Mouse (Mus musculus) erythroblast, embryonic 14.5 days (primary cell): ENCODE data around the gene Gm45785. TPM values are rescaled to one million over a fixed set of nuclear protein-coding genes. Genes with fewer than 3 reads are reported as not detected.
"Not testable (repeated sequence)": the region's sequence is repeated elsewhere in the genome, so short reads cannot be mapped to it uniquely, and the experiment has no call there.

Source experiments
- H3K27me3 ChIP-seq: 2 replicates; pipeline ENCODE4 v1.6.1; 2012; ENCODE audit warnings: inconsistent platforms; ENCODE audit not compliant: control insufficient read depth
- H3K36me3 ChIP-seq: 2 replicates; pipeline ENCODE4 v1.6.1; 2012; ENCODE audit warnings: mild to moderate bottlenecking, inconsistent platforms; ENCODE audit not compliant: control insufficient read depth
- H3K4me1 ChIP-seq: 2 replicates; pipeline ENCODE4 v1.6.1; 2012; ENCODE audit warnings: inconsistent platforms; ENCODE audit not compliant: control insufficient read depth
- H3K4me3 ChIP-seq: replicated peaks from 2 replicates; pipeline ENCODE3; 2012; ENCODE audit warnings: moderate library complexity, mild to moderate bottlenecking, inconsistent platforms
- H3K9me3 ChIP-seq: 2 replicates; pipeline ENCODE4 v1.6.1; 2012; ENCODE audit warnings: low read length, inconsistent platforms, mixed read lengths; ENCODE audit not compliant: control insufficient read depth
- GATA1 ChIP-seq: IDR thresholded peaks from 2 replicates; pipeline ENCODE4 v1.6.1; 2012; ENCODE audit warnings: low read length, inconsistent platforms, mixed read lengths
- TAL1 ChIP-seq: IDR thresholded peaks from 3 replicates; pipeline ENCODE4 v1.6.1; 2012; ENCODE audit warnings: low read length, inconsistent platforms, mixed read lengths
- polyA plus RNA-seq: library from polyadenylated mRNA; stranded (reverse); fragments of >175 nt; gene quantifications from 2 replicates; pipeline ENCODE4 v1.2.3, GENCODE M21; 2012

Gene Gm45785
- polyA plus RNA-seq: not detected in 2 replicates

DNA sequence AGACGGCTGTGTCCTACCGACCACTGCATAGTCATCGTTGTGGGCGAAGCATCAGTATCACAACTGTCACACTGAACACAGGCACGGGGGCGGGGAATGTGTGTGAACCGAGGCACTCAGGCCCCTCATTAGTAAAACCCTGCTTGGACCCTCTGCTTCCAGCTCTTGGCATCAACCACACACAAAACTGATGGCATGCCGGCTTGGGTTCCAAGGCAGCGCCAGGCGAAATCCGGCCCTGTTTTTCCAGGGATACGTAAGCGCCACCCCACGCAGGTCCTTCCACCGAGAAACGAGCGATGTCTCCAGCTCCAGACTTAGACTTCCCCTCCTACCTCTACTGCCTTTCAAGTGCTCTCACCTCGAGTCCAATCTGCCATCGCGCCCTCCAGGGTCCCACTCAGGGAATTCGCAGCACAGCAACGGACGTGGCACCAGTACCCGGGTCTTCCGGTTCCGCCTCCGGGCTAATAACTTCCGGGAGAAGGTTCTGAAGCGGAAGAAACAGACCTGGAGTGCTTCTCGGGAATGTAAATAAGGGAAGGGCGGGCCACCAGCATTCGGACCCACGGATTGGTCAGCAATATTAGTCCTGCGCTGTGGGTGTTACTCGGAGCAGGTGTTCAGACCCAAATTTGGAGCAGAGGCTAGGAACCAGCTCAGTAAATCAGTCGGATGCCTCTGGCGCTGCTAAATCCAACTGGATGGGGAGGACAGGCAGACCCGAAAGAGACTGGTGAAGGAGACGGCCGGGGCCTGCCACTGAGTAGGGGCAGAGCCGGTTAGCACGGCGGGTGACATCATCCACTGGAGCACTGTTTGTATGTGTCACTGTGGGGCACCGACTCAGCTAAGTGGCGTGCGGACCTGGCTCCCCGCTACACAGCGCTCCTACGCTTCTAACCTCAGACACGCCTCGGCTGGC is at the start of gene Gm45785:
Gm45785 (minus strand) TSS at position 472 of the 925 bp plus-strand sequence.
- H3K4me1 ChIP-seq: peaks cover 53% of the 10 kb centered on the region
- TF ChIP-seq GATA1 (no peak), TAL1 (no peak)
- peak within 1 kb of the TSS; percentile 79 for H3K4me3 ChIP-seq
- H3K36me3 ChIP-seq: peaks cover 72% of the 10 kb centered on the region
- H3K27me3 ChIP-seq: no peaks in the 10 kb centered on the region
- no peaks in the 10 kb centered on the region for H3K9me3 ChIP-seq

DNA sequence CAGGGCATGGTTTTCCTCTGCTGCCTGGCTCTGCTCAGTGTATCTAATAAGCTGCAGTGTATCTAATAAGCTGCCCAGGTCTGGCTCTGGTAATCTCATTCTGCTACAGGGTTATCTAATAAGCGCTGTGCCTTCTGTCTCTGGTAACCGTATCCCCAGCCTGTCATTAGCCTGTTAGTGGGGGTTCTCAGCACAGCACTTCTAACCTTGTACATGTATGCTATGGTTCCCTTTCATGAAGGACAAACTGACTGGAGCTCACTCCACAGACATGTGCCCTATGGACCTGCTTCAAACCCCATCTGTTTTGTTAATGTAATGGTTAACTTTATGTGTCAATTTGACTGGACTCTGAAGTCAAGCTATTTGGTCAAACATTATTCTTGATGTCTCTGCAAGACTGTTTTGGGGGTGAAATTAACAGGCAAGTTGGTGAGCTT is 49.5 kb upstream of the Gm45785 start:
- peaks cover 8% of the 10 kb centered on the region for H3K4me1 ChIP-seq
- H3K36me3 ChIP-seq: no peaks in the 10 kb centered on the region
- H3K27me3 ChIP-seq: peaks cover 3% of the 10 kb centered on the region
- H3K4me3 ChIP-seq: peak overlapping the region; percentile 43
- no peaks in the 10 kb centered on the region for H3K9me3 ChIP-seq
- TF ChIP-seq TAL1: no peak

DNA sequence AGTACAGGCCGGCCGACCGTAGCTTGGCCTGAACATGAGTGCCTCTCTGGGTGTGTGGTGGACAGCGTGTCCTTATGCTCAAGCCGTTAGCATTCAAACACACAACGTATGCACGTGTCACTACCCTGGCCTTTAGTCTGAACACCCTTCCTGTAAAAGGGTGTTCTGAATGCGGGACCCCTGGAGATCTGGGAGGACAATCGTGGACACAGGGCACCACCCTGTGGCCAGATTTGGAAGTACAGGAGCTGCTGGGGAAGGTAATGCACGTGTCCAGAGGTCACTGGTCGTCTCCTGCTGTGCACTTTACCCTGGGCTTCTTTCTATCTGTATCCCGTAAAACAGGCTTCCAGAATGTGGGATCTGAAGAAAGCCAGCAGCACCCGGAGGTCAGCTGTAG is 47.1 kb upstream of the Gm45785 start:
- no peak overlapping the region for H3K4me3 ChIP-seq
- peaks cover 17% of the 10 kb centered on the region for H3K36me3 ChIP-seq
- no peaks in the 10 kb centered on the region for H3K9me3 ChIP-seq
- TF ChIP-seq TAL1 (no peak), GATA1 (no peak)
- H3K27me3 ChIP-seq: no peaks in the 10 kb centered on the region
- H3K4me1 ChIP-seq: peaks cover 1% of the 10 kb centered on the region; the same call in 1 of the 2 replicates

DNA sequence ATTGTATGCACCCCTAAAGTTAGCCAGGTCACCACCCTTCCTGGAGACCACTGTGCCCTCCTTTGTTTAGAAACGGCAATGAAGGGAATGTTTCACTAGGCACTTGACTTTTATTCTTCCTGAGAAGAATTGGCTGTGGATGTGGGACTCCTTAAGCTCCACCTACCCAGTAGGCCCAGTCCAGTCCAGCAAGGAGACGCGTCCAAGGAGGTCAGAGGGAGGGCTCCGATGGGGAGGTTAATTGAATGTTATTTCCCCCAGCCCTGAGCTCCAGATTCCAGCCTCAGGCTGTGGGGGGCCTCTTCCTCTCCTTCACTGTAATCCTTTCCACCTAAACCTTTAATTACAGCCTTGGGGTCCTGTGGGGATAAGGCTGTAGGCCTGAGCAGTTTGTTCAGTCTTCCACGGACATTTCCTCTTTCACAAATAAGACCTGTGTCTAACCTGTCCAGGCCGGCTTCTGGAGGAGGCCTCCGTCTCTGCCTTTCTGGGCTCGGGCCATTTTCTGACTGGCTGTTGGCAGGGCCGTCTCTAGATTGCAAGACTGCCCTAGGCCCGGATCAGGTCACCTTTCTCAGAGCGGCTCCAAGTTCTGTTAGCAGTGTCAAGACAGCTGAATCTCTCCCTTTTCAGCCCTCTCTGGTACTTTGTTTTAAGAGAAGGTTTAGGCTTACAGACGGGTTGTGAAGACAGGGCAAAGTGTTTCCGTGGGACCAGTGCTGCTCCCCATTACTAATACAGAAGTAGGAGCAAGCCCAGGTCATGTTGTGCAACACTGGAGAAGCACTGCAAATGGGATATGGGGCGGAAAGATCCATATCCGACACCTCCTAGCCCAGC is 46.1 kb upstream of the Gm45785 start:
- no peak for TF ChIP-seq GATA1

DNA sequence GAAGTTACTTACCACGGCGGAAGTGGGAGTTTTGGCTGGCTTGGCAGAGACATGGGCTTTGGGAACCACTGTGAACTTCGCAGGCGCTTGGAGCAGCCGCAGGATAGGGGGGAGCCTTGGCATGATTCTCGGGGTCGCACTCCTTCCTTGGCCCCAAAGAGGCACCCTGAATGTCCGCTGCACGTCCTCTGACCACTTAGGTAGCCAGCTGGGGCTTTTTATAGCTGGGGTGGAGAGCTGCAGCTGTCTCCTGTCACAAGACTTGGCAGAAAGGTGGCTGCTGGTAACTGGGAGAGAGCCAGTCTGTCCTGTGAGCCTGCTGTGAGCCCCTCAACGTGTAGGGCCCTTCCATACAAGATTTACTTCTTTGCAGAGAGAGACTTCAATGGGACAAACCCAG is 44.1 kb upstream of the Gm45785 start, which contains the start of gene Cox8b:
Cox8b (minus strand) TSS at position 227 of the 400 bp plus-strand sequence.
- no peaks in the 10 kb centered on the region for H3K27me3 ChIP-seq
- H3K36me3 ChIP-seq: peaks cover 45% of the 10 kb centered on the region
- TF ChIP-seq TAL1 (no peak), GATA1 (no peak)
- peaks cover 1% of the 10 kb centered on the region; the same call in 1 of the 2 replicates for H3K4me1 ChIP-seq
- H3K9me3 ChIP-seq: no peaks in the 10 kb centered on the region
- no peak within 1 kb of the TSS for H3K4me3 ChIP-seq

More for the DNA sequence above, 46.1 kb upstream of the Gm45785 start:
- H3K9me3 ChIP-seq: no peaks in the 10 kb centered on the region
- H3K4me3 ChIP-seq: no peak overlapping the region
- H3K27me3 ChIP-seq: no peaks in the 10 kb centered on the region
- peaks cover 26% of the 10 kb centered on the region for H3K36me3 ChIP-seq
- peaks cover 1% of the 10 kb centered on the region; the same call in 1 of the 2 replicates for H3K4me1 ChIP-seq

DNA sequence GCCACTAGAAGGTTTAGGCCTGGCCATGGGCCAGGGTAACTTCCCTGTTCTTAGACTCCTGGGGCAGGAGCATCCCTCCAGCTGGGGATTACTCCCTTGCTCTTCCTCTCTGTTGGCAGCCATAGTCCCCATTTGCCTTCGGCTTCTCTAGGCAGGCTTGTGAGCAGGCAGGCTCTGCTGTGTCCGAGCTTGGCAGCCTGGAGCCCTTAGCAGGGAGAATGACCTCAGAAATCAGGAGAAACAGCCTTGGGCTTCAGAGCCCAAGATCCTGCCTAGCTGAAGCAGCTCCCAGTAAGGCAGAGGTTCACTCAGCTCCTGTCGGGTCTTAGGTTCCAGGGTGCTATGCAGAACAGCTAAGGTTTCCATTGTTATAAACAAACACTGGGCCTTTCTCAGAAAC is 43.0 kb upstream of the Gm45785 start:
- no peaks in the 10 kb centered on the region for H3K9me3 ChIP-seq
- H3K4me3 ChIP-seq: no peak overlapping the region
- peaks cover 54% of the 10 kb centered on the region for H3K36me3 ChIP-seq
- no peaks in the 10 kb centered on the region for H3K27me3 ChIP-seq
- peaks cover 1% of the 10 kb centered on the region; the same call in 1 of the 2 replicates for H3K4me1 ChIP-seq
- TF ChIP-seq TAL1: no peak
- TF ChIP-seq GATA1: no peak

DNA sequence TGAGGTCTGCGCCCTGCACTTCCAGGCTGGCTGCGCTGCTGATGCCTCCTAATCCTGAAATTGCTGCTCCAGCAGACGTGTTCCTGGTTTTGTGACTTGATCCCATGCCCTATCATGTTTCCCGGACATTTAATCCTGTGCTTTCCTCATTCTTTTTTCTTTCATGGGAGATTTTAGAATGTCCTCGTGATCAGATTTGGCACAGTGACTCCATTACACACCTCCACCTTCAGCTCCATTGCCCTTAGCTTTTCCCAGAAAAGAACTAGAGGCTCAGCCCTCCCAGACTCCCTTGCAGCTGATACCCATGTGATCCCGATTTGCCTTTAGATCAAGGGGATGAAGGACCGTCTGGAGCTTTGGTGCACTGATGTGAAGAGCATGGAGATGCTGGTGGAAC is 41.7 kb upstream of the Gm45785 start:
- H3K27me3 ChIP-seq: no peaks in the 10 kb centered on the region
- no peaks in the 10 kb centered on the region for H3K9me3 ChIP-seq

DNA sequence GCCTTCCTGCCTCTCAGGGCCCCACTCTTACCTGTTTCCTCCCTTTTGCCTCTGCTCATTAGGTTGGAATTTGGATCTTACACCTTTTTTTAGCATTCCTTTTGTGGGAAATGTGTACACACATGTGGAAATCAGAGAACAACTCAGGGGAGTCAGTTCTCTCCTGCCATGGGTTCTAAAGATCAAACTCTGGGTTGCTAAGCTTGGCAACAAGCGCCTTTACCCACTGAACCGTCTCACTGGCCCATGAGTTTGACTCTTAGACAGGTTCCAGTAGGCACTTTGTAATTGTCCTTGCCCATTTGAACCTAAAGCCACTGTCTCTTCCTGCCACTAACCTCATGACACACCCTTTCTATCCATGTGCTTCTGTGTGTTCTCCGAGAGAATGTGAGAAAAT is 38.5 kb upstream of the Gm45785 start:
- no peaks in the 10 kb centered on the region for H3K9me3 ChIP-seq
- no peaks in the 10 kb centered on the region for H3K27me3 ChIP-seq
- H3K4me1 ChIP-seq: no peaks in the 10 kb centered on the region
- H3K4me3 ChIP-seq: no peak overlapping the region
- H3K36me3 ChIP-seq: peaks cover 87% of the 10 kb centered on the region
- TF ChIP-seq GATA1: no peak
- no peak for TF ChIP-seq TAL1

More for the DNA sequence above, 41.7 kb upstream of the Gm45785 start:
- Histone ChIP-seq H3K4me1 (no peaks in the 10 kb centered on the region), H3K36me3 (peaks cover 67% of the 10 kb centered on the region), H3K4me3 (no peak overlapping the region)
- TF ChIP-seq GATA1: no peak
- no peak for TF ChIP-seq TAL1

DNA sequence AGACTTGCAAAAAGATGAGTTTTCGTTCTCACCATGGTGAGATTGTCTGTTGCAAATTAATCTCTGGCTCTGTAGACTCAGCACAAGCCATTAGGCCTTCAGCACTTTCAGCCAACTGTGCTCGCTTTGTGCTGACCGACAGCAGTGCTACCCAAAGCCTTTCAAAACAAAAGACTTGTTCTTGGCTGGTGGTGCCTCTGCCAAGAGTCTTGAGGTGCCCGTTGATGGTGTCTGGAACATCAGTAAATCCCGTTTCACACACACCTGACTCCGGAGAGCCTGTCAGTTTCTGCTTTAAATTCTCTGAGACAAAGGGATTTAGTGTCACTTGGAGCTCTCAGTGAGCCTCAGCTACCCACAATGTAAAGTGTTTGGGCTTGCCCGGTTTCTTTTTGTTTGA is 37.9 kb upstream of the Gm45785 start:
- peaks cover 87% of the 10 kb centered on the region for H3K36me3 ChIP-seq
- H3K27me3 ChIP-seq: no peaks in the 10 kb centered on the region
- no peaks in the 10 kb centered on the region for H3K4me1 ChIP-seq
- no peak for TF ChIP-seq TAL1
- TF ChIP-seq GATA1: no peak
- H3K9me3 ChIP-seq: no peaks in the 10 kb centered on the region
- no peak overlapping the region for H3K4me3 ChIP-seq

DNA sequence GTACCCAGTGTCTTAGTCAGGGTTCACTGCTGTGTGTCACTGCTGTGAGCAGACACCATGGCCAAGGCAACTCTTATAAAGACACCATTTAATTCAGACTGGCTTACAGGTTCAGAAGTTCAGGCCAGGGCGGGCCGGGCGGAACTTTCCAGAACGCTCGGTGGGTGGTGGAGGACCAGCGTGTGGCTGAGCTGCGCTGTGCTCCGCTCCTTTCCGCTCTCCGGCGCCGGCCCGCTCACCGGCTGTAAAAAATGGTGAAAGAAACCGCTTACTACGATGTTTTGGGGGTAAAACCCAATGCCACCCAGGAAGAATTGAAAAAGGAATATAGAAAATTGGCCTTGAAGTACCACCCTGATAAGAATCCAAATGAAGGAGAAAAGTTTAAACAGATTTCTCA is 34.5 kb upstream of the Gm45785 start:
- H3K4me1 ChIP-seq, H3K4me3 ChIP-seq, H3K27me3 ChIP-seq, H3K9me3 ChIP-seq: not testable (repeated sequence)
- H3K36me3 ChIP-seq: peaks cover 86% of the 10 kb centered on the region
